Mouse (Mus musculus): Measurements from ENCODE around the gene Susd2. TPM values are rescaled to one million over a fixed set of nuclear protein-coding genes. Genes with fewer than 3 reads are reported as not detected.
A peak's percentile ranks its signal among the peaks of the same experiment; 100 is the strongest.

Susd2 gene
- polyA plus RNA-seq, 1 experiment, result 14.8 TPM

GRCm38 (mm10) chr10:75637711-75638110 lies 6.1 kb downstream of the Susd2 start:
- DNase-seq (ENCODE audit: low read depth in 1 of 2, low spot score in 2 of 2), result no peak
- H3K27ac ChIP-seq (ENCODE audit: insufficient read depth, low read length), result no peak overlapping the region
- H3K4me1 ChIP-seq (ENCODE audit: control insufficient read depth, insufficient read depth, insufficient read length), result no peaks in the 10 kb centered on the region
- H3K36me3 ChIP-seq (ENCODE audit: control insufficient read depth, insufficient read depth, low read length), result no peaks in the 10 kb centered on the region
- WGBS, result 81% methylated on average over 11 of the region's 11 CpGs
- no peak for TF ChIP-seq POLR2A (IDR thresholded peaks at IDR 0.05; ENCODE audit: low read depth, low read length)
- TF ChIP-seq CTCF (IDR thresholded peaks at IDR 0.05; ENCODE audit: extremely low read depth, insufficient read depth, insufficient read length, insufficient replicate concordance), result no peak
- H3K4me3 ChIP-seq (ENCODE audit: extremely low read depth, insufficient read depth, insufficient read length), result no peak overlapping the region
- no peaks in the 10 kb centered on the region for H3K27me3 ChIP-seq (ENCODE audit: control insufficient read depth, insufficient read depth, low read length)

DNA sequence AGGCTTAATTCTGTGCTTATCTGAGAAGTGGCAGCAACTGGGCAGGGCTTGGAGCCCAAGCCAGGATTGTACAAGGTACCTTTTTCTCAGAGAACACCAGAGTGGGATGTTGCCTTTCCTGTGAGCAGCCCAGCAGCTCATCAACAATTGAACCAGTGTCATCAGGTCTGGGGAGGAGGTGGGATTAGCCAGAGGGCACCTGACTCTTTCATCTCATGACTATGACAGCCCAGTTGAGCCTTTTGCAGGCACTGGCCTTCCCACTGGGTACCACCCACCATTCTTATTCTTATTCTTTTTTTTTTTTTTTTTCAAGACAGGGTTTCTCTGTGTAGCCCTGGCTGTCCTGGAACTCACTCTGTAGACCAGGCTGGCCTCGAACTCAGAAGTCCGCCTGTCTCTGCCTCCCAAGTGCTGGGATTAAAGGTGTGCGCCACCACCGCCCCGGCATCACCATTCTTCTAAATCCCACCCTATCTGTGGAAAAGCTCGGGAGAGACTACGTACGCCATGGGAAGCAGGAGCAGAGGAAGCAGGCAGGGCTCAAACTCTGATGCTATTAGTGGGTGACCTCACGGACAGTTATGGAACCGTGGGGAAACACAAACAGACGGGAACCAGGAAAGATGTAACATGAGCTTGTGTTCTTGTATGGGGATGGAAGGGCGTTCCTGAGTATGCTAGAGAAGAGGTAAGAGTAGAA lies 7.6 kb downstream of the Susd2 start:
- no peak for DNase-seq (ENCODE audit: low read depth in 1 of 2, low spot score in 2 of 2)
- whole genome bisulfite sequencing, result 95% methylated on average over 12 of the region's 12 CpGs
- Histone ChIP-seq H3K27ac (ENCODE audit: insufficient read depth, low read length) (no peak overlapping the region), H3K4me1 (ENCODE audit: control insufficient read depth, insufficient read depth, insufficient read length) (no peaks in the 10 kb centered on the region), H3K4me3 (ENCODE audit: extremely low read depth, insufficient read depth, insufficient read length) (no peak overlapping the region), H3K27me3 (ENCODE audit: control insufficient read depth, insufficient read depth, low read length) (no peaks in the 10 kb centered on the region), H3K36me3 (ENCODE audit: control insufficient read depth, insufficient read depth, low read length) (no peaks in the 10 kb centered on the region)
- no peak for TF ChIP-seq CTCF (IDR thresholded peaks at IDR 0.05; ENCODE audit: extremely low read depth, insufficient read depth, insufficient read length, insufficient replicate concordance)
- no peak for TF ChIP-seq POLR2A (IDR thresholded peaks at IDR 0.05; ENCODE audit: low read depth, low read length)

DNA sequence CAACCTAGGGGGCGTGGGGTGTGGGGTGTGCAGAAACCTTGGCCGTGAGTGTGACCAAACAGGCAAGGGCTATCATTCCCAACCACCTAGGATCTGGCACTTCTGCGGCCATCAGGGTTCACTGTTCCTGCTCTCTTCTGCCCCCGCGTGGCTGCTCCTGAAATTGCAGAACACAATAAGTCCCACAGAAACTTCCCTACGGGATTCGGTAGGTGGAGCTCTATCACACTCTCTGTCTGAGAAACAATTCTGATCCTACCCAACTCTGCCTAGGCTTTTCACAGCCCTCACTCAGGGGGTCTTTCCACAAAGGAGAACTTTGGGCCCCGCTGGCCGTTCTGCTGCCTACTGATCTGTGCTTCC lies 8.1 kb downstream of the Susd2 start:
- DNase-seq (ENCODE audit: low read depth in 1 of 2, low spot score in 2 of 2), result peak; percentile 44 to 75
- 15% methylated on average over 9 of the region's 9 CpGs for WGBS
- Histone ChIP-seq H3K36me3 (ENCODE audit: control insufficient read depth, insufficient read depth, low read length) (no peaks in the 10 kb centered on the region), H3K27me3 (ENCODE audit: control insufficient read depth, insufficient read depth, low read length) (no peaks in the 10 kb centered on the region), H3K4me1 (ENCODE audit: control insufficient read depth, insufficient read depth, insufficient read length) (no peaks in the 10 kb centered on the region), H3K4me3 (ENCODE audit: extremely low read depth, insufficient read depth, insufficient read length) (no peak overlapping the region), H3K27ac (ENCODE audit: insufficient read depth, low read length) (no peak overlapping the region)
- TF ChIP-seq POLR2A (IDR thresholded peaks at IDR 0.05; ENCODE audit: low read depth, low read length) (no peak), CTCF (IDR thresholded peaks at IDR 0.05; ENCODE audit: extremely low read depth, insufficient read depth, insufficient read length, insufficient replicate concordance) (peak; percentile 89; the same call in 1 of the 2 replicates)

- Histone ChIP-seq H3K27me3 (ENCODE audit: control insufficient read depth, insufficient read depth, low read length) (no peaks in the 10 kb centered on the region), H3K4me1 (ENCODE audit: control insufficient read depth, insufficient read depth, insufficient read length) (no peaks in the 10 kb centered on the region), H3K4me3 (ENCODE audit: extremely low read depth, insufficient read depth, insufficient read length) (no peak overlapping the region), H3K27ac (ENCODE audit: insufficient read depth, low read length) (no peak overlapping the region), H3K36me3 (ENCODE audit: control insufficient read depth, insufficient read depth, low read length) (no peaks in the 10 kb centered on the region)
- WGBS, result 76% methylated on average over 14 of the region's 14 CpGs
- DNase-seq (ENCODE audit: low read depth in 1 of 2, low spot score in 2 of 2), result no peak
- TF ChIP-seq POLR2A (IDR thresholded peaks at IDR 0.05; ENCODE audit: low read depth, low read length), result no peak
- no peak for TF ChIP-seq CTCF (IDR thresholded peaks at IDR 0.05; ENCODE audit: extremely low read depth, insufficient read depth, insufficient read length, insufficient replicate concordance)
These were observed 8.7 kb downstream of the Susd2 start for GRCm38 (mm10) chr10:75635019-75635692.

GRCm38 (mm10) chr10:75634610-75635009 lies 9.2 kb downstream of the Susd2 start:
- no peaks in the 10 kb centered on the region for H3K27me3 ChIP-seq (ENCODE audit: control insufficient read depth, insufficient read depth, low read length)
- H3K36me3 ChIP-seq (ENCODE audit: control insufficient read depth, insufficient read depth, low read length), result no peaks in the 10 kb centered on the region
- TF ChIP-seq CTCF (IDR thresholded peaks at IDR 0.05; ENCODE audit: extremely low read depth, insufficient read depth, insufficient read length, insufficient replicate concordance) (no peak), POLR2A (IDR thresholded peaks at IDR 0.05; ENCODE audit: low read depth, low read length) (no peak)
- WGBS, result 91% methylated on average over 8 of the region's 8 CpGs
- DNase-seq (ENCODE audit: low read depth in 1 of 2, low spot score in 2 of 2), result no peak
- no peaks in the 10 kb centered on the region for H3K4me1 ChIP-seq (ENCODE audit: control insufficient read depth, insufficient read depth, insufficient read length)
- no peak overlapping the region for H3K27ac ChIP-seq (ENCODE audit: insufficient read depth, low read length)
- H3K4me3 ChIP-seq (ENCODE audit: extremely low read depth, insufficient read depth, insufficient read length), result no peak overlapping the region

- 80% methylated on average over 14 of the region's 14 CpGs for WGBS
- no peaks in the 10 kb centered on the region for H3K36me3 ChIP-seq (ENCODE audit: control insufficient read depth, insufficient read depth, low read length)
- no peaks in the 10 kb centered on the region for H3K4me1 ChIP-seq (ENCODE audit: control insufficient read depth, insufficient read depth, insufficient read length)
- H3K27me3 ChIP-seq (ENCODE audit: control insufficient read depth, insufficient read depth, low read length), result no peaks in the 10 kb centered on the region
- DNase-seq (ENCODE audit: low read depth in 1 of 2, low spot score in 2 of 2), result no peak
- H3K4me3 ChIP-seq (ENCODE audit: extremely low read depth, insufficient read depth, insufficient read length), result no peak overlapping the region
- H3K27ac ChIP-seq (ENCODE audit: insufficient read depth, low read length), result no peak overlapping the region
- no peak for TF ChIP-seq POLR2A (IDR thresholded peaks at IDR 0.05; ENCODE audit: low read depth, low read length)
- TF ChIP-seq CTCF (IDR thresholded peaks at IDR 0.05; ENCODE audit: extremely low read depth, insufficient read depth, insufficient read length, insufficient replicate concordance), result no peak
These were observed 10.2 kb downstream of the Susd2 start for GRCm38 (mm10) chr10:75633576-75634139.

DNA sequence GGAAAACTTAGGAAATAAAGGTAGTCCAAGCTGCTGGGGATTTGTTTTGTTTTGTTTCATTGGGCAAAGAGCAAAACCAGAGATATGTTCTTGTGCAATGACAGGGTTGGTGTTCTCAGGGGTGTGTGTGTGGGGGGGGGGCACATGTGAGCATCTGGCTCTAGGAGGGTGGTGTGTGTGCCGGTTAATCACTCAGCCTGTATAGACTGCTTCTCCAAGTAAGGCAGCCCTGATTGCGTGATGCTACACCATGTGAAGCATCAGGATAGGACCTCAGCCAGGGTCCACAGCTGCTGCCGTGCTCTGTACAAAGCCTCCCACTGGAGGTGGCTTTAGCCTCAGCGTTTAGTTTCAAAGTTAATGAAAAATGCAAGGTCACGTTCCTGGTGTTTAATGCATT lies 10.8 kb downstream of the Susd2 start:
- no peaks in the 10 kb centered on the region for H3K4me1 ChIP-seq (ENCODE audit: control insufficient read depth, insufficient read depth, insufficient read length)
- 86% methylated on average over 5 of the region's 5 CpGs for WGBS
- H3K36me3 ChIP-seq (ENCODE audit: control insufficient read depth, insufficient read depth, low read length), result no peaks in the 10 kb centered on the region
- no peak overlapping the region for H3K4me3 ChIP-seq (ENCODE audit: extremely low read depth, insufficient read depth, insufficient read length)
- DNase-seq (ENCODE audit: low read depth in 1 of 2, low spot score in 2 of 2), result no peak
- TF ChIP-seq CTCF (IDR thresholded peaks at IDR 0.05; ENCODE audit: extremely low read depth, insufficient read depth, insufficient read length, insufficient replicate concordance) (no peak), POLR2A (IDR thresholded peaks at IDR 0.05; ENCODE audit: low read depth, low read length) (no peak)
- no peaks in the 10 kb centered on the region for H3K27me3 ChIP-seq (ENCODE audit: control insufficient read depth, insufficient read depth, low read length)
- no peak overlapping the region for H3K27ac ChIP-seq (ENCODE audit: insufficient read depth, low read length)

All from spleen, adult 2 months (tissue).